Mouse (Mus musculus): ENCODE data around the gene Padi6. TPM values are rescaled to one million over a fixed set of nuclear protein-coding genes. Genes with fewer than 3 reads are reported as not detected.

Gene Padi6
- under 1 TPM in 1 of 2 experiments, not detected in 1; 0.55 TPM for total RNA-seq (2021)
- long read RNA-seq, experiment 1: 0 reads
- long read RNA-seq, experiment 2, partial matches to known transcripts: 1 of 1 reads
- long read RNA-seq, experiment 2, other reads (novel, unspliced or antisense): 0 of 1 reads

DNA sequence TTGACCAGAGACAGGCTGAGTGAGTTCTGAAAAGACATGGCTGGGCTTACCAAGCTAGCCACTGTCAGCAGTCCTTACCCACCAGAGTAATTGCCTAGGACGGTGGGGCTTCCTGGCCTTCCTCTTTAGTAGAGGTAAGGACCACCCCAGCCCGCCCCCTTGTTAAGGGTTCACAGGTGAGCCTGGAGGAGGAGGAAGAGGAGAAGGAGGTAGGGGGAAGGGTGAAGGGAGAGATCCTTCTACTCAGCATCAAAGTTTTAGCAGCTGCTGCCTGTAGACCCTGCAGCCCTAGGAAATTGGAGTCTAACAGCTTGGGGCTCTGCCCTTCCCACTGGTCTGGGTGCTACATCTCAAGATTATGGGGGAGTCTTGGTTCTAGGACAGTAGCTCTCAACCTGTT, at the start of gene Padi6:
Gene Padi6 (minus strand): TSS at position 101 of the 400 bp plus-strand sequence.
- no peak for DNase-seq

- no peak for DNase-seq
Measured at GRCm38 (mm10) chr4:140791071-140791470, 48.6 kb upstream of the Padi6 start.

GRCm38 (mm10) chr4:140789983-140790382, 47.5 kb upstream of the Padi6 start:
- DNase-seq: no peak

GRCm38 (mm10) chr4:140788983-140789382, 46.5 kb upstream of the Padi6 start:
- peak; percentile 87 for DNase-seq

DNA sequence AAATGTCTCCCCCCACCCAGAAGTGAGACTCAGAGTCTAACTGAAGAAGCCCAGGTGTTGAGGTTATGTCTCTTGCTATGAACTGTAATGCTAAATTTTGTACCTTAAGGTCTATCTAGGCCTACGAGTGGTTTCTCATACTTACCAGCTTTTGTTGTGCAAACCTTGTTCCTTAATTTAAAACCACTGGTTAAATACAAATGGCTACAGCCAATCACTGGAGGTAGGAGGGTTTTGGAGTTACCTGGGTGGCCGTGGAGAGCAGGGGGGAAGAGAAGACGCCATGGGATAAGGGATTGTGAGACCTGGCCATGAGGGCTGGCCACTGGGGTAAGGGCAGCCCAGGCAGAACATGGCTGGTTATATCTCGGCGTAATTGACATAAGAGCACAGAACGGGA, 45.8 kb upstream of the Padi6 start:
- no peak for DNase-seq

DNA sequence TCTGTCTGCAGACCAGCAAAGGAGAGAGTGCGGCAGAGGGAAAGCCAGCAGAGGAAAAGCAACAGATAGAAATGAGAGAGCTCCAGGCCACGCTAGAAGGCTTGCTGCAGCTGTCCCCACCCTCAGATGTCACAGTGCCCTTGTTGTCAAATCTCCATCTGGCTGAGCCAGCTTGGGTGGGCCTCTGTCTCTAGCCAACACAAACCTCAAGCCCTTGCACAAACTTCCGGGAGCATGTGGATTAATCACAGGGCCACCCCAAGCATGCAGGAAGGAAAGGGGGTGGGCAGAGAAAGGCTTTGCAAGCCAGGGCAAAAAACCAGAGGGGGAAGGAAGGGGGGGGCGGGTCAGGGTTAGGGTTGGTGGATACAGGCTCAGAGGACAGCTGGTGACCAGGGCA, 45.0 kb upstream of the Padi6 start:
- no peak for DNase-seq

- no peak for DNase-seq
Measured at GRCm38 (mm10) chr4:140785217-140785616, 42.8 kb upstream of the Padi6 start.

DNA sequence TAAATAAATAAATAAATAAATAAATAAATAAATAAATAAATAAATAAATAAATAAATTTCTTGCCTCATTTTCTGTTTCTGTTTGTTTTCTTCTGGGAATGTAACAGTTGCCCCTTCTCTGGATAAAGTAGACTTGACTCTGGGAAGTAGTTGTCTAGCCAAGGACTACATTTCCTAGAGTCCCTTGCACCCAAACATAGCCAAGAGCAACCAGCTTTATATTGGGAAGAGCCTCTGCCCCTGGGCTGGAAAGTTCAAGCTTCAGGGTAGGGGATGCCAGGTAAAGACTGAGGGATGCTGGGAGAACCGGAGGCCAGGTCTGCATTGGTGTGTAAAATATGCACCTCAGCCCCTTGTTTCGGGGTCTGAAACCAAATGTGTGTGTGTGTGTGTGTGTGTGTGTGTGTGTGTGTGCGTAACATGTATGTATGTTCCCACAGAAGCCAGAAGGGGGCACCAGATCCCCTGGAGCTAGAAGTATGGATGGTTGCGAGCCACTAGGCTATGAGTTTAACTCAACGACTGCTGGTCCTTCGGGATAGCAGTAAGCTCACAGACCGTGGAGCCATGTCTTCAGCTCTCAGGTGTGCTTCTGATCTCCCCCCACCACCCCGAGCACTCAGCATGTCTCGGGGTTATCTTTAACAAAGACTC, 42.0 kb upstream of the Padi6 start:
- DNase-seq: no peak

- no peak for DNase-seq
Measured at GRCm38 (mm10) chr4:140782821-140783220, 40.4 kb upstream of the Padi6 start.

GRCm38 (mm10) chr4:140780507-140780906, 38.1 kb upstream of the Padi6 start:
- no peak for DNase-seq

GRCm38 (mm10) chr4:140779803-140780397, 37.5 kb upstream of the Padi6 start:
- DNase-seq: peak; percentile 78

DNA sequence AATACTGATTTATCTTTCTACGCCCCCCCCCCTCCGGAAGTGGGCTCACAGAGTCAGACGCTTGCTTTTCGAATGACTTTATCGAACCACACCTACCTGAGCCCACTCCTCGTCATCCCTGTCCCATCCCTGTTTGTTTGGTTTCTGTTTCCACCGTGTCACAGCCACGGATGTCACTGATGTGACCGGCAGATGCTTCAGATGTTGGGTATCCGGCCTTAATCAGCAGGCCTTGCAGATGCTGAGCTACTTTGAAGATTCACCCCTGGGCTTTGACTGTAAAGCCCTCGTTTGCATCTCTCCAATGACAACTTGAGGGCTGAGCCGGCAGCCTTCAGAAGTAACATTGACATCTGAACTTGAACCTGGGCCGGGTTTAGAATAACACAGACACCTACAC, 34.2 kb upstream of the Padi6 start:
- DNase-seq: no peak

GRCm38 (mm10) chr4:140775876-140776275, 33.4 kb upstream of the Padi6 start:
- no peak for DNase-seq

DNA sequence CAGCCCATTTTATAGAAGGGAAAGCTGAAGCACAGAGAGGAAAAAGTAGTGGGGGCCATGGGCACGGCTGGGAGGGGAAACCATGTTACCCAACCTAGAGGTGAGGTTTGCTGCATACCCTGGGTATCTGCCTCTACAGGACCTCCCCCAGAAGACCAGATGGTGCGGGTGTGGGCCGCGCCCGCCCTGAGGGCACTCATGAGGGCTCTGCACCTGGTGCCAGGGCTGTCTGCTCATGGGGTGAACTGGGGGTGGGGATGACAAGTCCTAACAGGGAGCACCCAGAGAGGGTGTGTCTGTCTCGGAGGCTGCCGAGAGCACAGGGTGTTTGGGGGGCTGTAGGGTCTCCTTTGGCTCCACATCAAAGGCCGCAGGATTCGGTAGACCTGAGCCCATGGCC, 32.5 kb upstream of the Padi6 start:
- no peak for DNase-seq

GRCm38 (mm10) chr4:140774025-140774800, 31.8 kb upstream of the Padi6 start, which contains the start of gene Padi4:
Gene Padi4 (minus strand): TSS chr4:140774236.
- DNase-seq: no peak

GRCm38 (mm10) chr4:140771091-140771490, 28.6 kb upstream of the Padi6 start:
- no peak for DNase-seq

DNA sequence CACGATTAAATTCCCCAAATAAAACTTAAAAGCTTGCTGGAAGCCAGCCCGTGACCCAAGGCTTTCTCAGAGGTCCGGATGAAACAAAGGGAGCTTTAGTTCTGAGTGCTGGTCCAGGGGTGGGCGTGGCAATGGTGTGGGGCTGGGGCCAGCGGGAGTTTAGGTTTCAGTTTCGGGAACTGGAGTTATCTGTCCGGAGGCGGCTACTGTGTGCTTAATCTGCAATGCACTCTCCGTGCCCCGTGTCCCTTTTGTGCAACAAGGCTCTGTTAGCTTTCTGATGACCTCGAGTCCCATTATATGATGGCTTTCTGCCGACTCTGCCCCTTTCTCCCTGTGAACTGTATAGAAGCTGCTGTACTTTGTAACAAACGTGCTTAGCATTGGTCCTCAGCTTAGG, 28.0 kb upstream of the Padi6 start:
- DNase-seq: peak; percentile 67

GRCm38 (mm10) chr4:140768973-140769372, 26.5 kb upstream of the Padi6 start:
- no peak for DNase-seq

- no peak for DNase-seq
Measured at GRCm38 (mm10) chr4:140765936-140766335, 23.5 kb upstream of the Padi6 start.

- peak; percentile 71 for DNase-seq
Measured at GRCm38 (mm10) chr4:140763158-140763557, 20.7 kb upstream of the Padi6 start.

DNA sequence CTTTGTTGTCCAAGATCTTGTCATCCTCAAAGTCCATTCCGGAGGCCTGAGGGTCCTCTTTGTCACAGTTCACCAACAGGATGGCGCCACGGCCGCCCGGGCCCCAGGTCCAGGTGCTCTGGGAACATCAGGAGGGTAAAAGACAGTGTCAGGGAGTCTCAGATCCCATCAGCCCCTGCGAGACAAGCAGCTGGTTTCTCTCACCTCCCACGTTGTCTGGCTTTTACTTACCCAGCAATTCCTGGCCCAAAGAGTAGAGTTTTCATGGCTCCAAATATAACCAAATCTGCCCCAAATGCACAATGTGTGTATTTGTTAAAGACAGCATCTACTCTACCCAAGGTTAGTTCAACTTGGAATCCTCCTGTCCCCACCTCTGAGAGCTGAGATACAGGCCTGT, 19.2 kb upstream of the Padi6 start:
- no peak for DNase-seq

DNA sequence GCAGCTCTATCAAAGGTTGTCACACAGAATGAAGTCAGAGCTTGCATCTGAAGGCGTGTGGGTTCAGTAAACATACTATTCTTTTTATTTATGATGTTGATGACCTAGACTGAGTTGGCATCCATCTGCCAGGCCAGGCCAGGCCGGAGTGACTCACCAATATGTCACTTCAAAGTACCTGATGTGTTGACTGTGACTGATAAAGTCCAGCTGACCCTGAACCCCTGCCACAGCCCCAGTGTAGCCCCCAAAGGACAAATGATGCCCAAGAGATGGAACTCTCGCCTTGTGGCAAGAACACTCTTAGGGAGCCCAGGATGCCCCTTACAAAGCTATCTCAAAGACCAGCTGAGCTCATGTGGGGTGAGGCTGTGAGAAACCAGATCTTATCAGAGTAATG, 13.4 kb upstream of the Padi6 start:
- DNase-seq: peak; percentile 43

DNA sequence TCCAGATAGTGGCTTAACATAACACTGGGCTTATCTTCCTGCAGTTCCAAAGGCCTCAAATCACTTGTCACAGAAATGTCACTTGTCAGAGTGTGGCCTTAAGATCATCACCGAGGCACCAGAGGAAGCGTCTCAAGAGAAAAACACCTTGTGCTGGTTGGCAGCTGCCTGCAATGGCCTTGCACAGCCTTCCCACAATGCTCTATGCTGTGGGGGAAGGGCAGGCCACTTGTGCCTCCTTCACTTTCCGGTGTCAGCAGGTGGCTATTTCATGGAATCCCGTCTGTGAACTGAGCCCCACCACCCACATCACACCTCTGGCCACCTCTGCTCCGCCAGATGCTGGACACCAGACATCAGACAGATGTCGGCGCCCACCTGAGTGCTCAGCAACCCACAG, 10.9 kb upstream of the Padi6 start:
- peak; percentile 17 for DNase-seq
